Mouse (Mus musculus) heart, postnatal 10 days (tissue): ENCODE data around the gene Aif1. TPM values are rescaled to one million over a fixed set of nuclear protein-coding genes. Genes with fewer than 3 reads are reported as not detected.

Experiments used
- DNase-seq, 2 experiments: peaks; one replicate each; pipeline ENCODE4 v3.0.0; 2021
- intact Hi-C: fragments of 180-260 bp; cut with DNase I; formaldehyde crosslinking; loops from one replicate; pipeline ENCODE4 v1.15.1; 2025
- total RNA-seq, 2 experiments: library from RNA; stranded (reverse); gene quantifications; 2 replicates each; pipeline ENCODE4 v1.2.3; 2021

The Aif1 gene
- total RNA-seq, 2 experiments from 2014 or later: 2.9 to 4.6 TPM

GRCm38 (mm10) chr17:35168541-35169207 is 7.2 kb downstream of the Aif1 start:
- no peak for DNase-seq
- intact Hi-C loops: no loop called here

DNA sequence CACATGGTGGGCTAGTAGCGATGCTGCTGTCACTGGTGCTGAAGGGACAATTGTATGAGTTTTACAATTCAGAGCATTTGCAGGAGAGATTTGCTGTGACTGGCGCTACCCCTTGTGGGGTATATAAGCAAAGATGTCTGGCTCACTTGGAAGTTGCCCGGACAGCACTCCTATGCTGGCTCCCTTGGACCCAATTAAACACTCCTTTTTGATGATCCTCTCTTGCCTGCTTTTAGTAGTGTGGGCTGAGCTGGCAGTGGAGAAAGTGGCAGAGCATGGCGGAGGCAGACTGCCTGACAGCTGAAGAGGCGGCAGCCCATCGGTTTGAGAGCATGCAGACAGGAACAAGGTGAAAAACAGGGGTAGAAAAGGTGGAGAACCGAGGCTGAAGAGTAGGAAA is 8.1 kb downstream of the Aif1 start:
- intact Hi-C loops: loop anchor here (2.0 kb wide), 1 partner anchor 65 kb away; the partner anchor contains the start of gene Atp6v1g2
- no peak for DNase-seq

GRCm38 (mm10) chr17:35166352-35167035 is 9.4 kb downstream of the Aif1 start:
- intact Hi-C loops: loop anchor here (2.0 kb wide), 1 partner anchor 66 kb away; the partner anchor contains the start of gene Atp6v1g2
- DNase-seq: peak; percentile 55 to 69

DNA sequence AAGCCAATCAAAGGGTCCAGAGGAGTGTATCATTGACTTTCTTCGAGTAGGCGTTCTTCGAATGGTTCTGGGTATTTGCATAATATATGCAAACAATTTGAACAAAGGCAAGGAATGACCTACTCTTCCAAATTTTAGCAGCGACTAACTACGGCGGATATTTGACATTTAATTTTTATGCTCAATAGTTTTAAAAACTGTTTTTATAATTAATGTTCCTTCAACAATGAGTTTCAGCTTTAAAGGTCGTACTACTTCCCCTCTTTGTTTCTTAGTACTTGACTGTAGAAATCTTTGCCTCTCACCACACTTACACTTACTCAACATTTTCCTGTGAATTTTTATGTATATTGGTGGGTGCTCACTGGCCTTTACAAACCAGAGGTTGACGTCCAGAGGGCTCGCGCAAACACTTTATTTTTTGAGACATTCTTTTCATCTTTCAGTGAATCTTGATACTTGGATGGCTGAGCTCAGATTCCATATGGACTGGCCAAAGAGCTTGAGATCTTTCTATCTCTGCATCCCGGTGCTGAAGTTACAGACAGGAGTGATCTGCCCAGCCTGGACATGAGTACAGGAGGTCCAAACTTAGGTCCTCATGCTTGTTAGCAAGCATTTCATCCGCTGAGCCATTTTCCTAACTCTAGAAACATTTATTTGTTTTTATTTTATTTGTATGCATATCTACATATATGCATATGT is 10.3 kb downstream of the Aif1 start:
- no peak for DNase-seq
- intact Hi-C loops: loop anchor here (2.0 kb wide), 1 partner anchor 67 kb away; the partner anchor contains the start of gene Atp6v1g2

- DNase-seq: peak; percentile 99
- intact Hi-C loops: loop anchor here (5.0 kb wide), 1 partner anchor 38 kb away; the partner anchor contains the start of gene D17H6S53E
These were observed 11.1 kb downstream of the Aif1 start, which contains the start of gene Prrc2a for GRCm38 (mm10) chr17:35164568-35165450. TSS of gene Prrc2a (minus strand) at chr17:35164897.

- no peak for DNase-seq
- intact Hi-C loops: loop anchor here (5.0 kb wide), 1 partner anchor 37 kb away; the partner anchor contains the start of gene D17H6S53E
These were observed 11.7 kb downstream of the Aif1 start for GRCm38 (mm10) chr17:35164218-35164567.

DNA sequence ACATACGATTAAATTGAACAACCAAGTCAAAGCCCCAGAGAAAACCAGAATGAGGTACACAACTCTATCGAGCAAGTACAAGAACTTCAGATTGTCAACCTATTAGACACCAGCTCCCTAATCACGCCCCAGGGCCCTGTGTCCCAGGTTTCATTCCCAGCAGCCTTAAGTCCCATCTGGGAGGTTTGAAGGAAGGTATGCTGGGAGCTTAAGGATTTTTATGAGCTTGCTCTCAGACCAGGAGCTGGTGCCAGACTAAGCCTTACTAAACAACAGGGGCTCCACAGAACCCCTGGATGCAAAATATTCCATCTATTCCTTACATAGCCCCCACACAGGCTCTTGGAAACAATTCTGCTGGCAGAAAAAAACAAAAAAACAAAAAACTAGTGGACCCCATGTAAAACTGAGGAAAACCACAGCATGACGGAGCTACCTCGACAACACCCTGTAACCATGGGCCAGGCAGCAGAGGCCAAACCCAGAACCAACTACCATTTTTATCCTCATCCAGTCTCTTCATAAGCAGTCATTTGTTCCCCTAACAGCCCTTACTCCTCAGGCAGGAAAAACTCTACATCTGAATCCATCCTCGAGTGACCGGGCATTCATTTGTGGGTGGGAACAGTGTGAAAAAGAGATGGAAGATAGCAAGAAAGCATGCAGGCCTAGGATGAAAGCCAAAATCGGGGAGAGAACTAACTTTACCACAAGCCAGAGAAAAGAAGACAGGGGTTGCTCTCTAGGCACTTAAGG is 12.4 kb downstream of the Aif1 start:
- intact Hi-C loops: loop anchor here (2.0 to 5.0 kb wide), 2 partner anchors 27 to 36 kb away; partner anchors contain the start of gene D17H6S53E
- peak; percentile 37 to 53 for DNase-seq

GRCm38 (mm10) chr17:35162730-35163129 is 13.1 kb downstream of the Aif1 start:
- DNase-seq: peak; percentile 47 to 56
- intact Hi-C loops: loop anchor here (2.0 to 5.0 kb wide), 2 partner anchors 26 to 35 kb away; partner anchors contain the start of gene D17H6S53E

GRCm38 (mm10) chr17:35162121-35162520 is 13.7 kb downstream of the Aif1 start:
- no peak for DNase-seq
- intact Hi-C loops: loop anchor here (2.0 to 5.0 kb wide), 2 partner anchors 25 to 35 kb away; partner anchors contain the start of gene D17H6S53E

DNA sequence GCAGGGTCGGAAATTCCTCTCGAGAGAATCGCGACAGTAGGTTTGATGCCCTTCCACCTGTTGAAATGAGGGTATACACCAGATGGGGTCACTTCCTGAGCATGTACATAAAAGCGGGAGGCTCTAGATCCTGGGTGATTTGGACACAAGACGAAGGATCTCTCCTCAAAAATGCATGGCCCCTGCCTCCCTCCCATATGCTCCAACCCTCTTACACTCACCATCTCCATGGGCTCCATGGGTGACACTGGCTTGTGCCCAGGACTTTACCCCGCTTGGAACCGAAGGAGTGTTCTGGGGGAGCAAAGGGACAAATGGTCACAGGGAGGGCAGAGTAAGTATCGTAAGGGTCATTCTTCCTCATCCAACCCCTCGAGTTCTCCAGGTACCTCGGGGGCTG is 14.4 kb downstream of the Aif1 start:
- no peak for DNase-seq
- intact Hi-C loops: loop anchor here (2.0 to 5.0 kb wide), 2 partner anchors 17 to 34 kb away; partner anchors contain the start of gene D17H6S53E

- DNase-seq: no peak
- intact Hi-C loops: loop anchor here (2.0 to 5.0 kb wide), 2 partner anchors 15 to 32 kb away; partner anchors contain the start of gene D17H6S53E
These were observed 16.2 kb downstream of the Aif1 start for GRCm38 (mm10) chr17:35159638-35160037.

DNA sequence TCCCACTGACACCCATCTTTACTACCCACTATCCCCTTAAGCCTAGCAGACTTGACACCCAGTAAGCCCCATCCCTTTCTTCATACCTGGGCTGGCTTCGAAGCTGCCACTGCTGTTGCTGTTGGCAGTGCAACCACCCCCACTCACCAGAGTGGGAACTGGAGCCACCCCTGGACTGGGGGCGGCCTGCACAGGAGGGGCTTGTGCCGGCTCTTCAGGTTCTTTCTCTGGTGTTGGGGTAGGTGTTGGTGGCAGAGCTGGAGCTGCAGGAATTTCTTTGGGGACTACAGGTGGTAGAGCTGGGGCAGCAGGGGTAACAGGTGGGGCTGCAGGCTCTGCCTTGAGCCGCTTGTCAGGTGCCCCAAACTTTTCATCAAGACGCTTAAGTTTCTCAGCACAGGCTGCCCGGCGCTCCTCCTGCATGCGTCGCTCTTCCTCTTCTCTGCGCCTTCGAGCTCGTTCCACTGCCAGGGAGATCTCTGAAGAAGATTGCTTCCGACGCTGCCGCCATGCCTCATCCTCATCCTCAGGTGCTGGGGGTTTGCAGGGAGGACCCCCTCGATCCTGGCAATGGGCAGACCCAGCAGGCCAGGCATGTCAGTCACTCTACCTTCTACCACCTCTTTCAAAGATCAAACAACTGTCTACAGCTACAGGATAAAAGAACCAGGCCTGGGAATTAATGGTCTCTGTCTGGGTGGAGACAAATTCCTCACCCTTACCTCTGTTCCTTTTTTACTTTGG is 16.8 kb downstream of the Aif1 start:
- no peak for DNase-seq
- intact Hi-C loops: no loop called here

DNA sequence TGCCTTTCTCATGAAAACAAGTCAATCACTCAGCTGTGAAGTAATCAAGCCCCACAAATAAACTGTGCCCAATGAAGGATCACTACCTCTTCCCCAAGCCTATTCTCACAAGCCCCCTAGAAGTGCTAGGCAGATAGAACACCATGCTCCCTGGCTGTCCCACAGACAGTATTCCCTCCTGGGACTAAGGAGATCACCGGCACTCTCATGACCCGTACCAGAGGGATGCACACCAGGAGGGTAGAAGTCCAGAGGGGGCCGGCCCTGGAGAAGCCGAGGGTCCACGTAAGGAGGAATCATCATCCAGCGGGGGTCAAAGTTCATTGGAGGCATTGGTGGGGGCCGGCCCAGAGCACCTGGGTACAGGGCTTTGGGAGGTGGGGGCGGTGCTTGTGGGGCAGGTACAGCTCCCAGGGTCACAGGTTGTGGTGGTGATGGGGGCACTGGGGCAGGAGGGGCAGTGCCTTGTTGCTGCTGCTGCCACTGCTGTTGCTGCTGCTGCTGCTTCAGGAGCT is 18.1 kb downstream of the Aif1 start:
- no peak for DNase-seq
- intact Hi-C loops: no loop called here

DNA sequence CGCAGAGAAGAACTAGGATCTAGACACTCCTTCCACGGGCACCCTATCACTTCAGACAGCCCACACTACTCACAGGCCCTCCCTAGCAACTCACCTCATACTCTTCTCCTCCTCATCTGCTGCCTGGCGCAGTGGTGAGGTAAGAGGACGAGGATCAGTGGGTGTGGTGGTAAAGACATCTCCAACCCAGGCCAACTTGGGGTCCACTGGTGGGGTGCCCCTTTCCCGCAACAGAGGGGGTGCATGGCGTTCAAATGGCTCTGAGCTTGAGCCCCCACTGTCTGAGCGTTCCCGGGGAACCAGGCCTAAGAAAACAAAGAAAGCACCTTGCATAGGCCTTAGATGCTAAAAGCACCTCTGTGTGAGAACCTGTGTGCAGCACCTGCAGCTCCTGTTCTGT is 18.6 kb downstream of the Aif1 start:
- intact Hi-C loops: no loop called here

DNA sequence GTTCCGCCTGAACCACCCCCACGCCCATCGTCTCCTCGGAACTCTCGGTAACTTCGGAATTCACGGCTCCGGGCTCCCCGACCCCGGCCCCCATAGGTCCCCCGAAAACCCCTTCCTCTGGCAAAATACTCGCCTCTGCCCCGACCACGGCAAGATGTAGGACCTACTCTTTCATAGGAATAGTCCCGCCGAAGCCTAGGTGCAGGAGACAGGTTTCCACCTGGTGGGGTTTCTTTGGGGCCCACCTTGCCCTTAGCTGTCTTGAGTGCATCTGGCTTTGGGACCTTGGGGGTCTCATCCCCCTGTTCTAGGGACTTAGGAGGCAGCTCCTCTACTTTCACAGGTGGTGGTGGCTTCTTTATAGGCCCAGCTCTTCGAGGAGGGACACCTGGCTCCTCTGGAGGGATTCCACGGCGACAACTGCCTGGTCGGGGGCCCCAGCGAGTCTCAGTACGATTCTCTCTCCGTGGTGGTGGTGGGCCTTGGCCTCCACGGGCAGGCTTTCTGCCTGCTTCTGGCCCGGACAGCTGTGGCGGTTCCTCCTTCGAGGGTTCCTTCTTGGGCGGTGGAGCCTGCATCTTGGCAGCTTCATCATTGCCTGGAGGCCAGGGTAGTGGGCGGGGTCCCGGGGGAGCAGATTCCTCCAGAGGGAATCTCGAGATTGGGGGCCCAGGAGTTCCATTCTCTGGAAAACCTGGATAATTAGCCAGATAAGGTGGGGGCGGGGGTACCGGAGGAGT is 19.2 kb downstream of the Aif1 start:
- intact Hi-C loops: no loop called here
- no peak for DNase-seq

More for the DNA sequence above, 18.6 kb downstream of the Aif1 start:
- no peak for DNase-seq

DNA sequence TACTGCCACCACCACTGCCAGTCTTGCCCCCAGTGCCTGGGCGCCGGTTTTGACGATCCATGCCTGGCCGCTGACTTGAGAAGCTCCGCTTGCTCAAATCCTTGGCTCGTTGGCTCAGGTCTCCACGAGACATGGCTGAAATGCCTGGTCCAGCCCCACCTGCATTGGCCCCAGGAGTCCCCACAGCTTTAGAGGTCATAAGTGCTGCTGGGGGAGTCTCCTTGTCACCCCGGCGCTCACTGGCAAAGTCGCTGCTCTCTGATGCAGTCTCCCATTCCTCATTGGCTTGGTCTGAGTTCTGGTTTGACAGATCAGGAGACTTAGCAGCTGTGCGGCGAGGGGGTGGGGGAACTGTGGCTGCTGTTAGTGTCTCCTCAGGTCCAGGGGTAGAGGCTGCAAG is 20.4 kb downstream of the Aif1 start:
- intact Hi-C loops: no loop called here
- no peak for DNase-seq

GRCm38 (mm10) chr17:35154616-35155015 is 21.3 kb downstream of the Aif1 start:
- intact Hi-C loops: no loop called here
- no peak for DNase-seq
